Mouse (Mus musculus) kidney, adult 2 months (tissue): ENCODE measurements around the gene Gm128. TPM values are rescaled to one million over a fixed set of nuclear protein-coding genes. Genes with fewer than 3 reads are reported as not detected.

ENCODE experiments used
- DNase-seq: peaks from one replicate; pipeline ENCODE4 v3.0.0; 2021
- H3K27ac ChIP-seq: fragments of 200-500 bp; 2 replicates; pipeline ENCODE4 v1.5.1; 2012; ENCODE audit warnings: low read depth, low read length, control low read depth, inconsistent platforms; ENCODE audit not compliant: insufficient read depth
- H3K27me3 ChIP-seq: fragments of 200-500 bp; replicated peaks from 2 replicates; pipeline ENCODE4 v1.6.1; 2012; ENCODE audit warnings: mild to moderate bottlenecking, moderate library complexity, low read length, inconsistent platforms; ENCODE audit not compliant: control insufficient read depth, insufficient read depth
- H3K36me3 ChIP-seq: fragments of 200-500 bp; 2 replicates; pipeline ENCODE4 v1.6.1; 2012; ENCODE audit warnings: mild to moderate bottlenecking, moderate library complexity, low read length, inconsistent platforms; ENCODE audit not compliant: control insufficient read depth, insufficient read depth
- H3K4me1 ChIP-seq: fragments of 200-500 bp; 2 replicates; pipeline ENCODE4 v1.6.1; 2011; ENCODE audit warnings: low read length; ENCODE audit not compliant: control insufficient read depth, insufficient read depth
- H3K4me3 ChIP-seq: fragments of 200-500 bp; 2 replicates; pipeline ENCODE4 v1.5.1; 2011; ENCODE audit warnings: mild to moderate bottlenecking, low read depth, low read length, control low read depth; ENCODE audit not compliant: insufficient read depth
- CTCF ChIP-seq: fragments of 200-500 bp; conservative IDR thresholded peaks from 2 replicates; pipeline ENCODE4 v1.5.1; 2011; ENCODE audit warnings: low read depth, mild to moderate bottlenecking, control low read depth, low read length, moderate library complexity, mixed read lengths; ENCODE audit not compliant: insufficient read depth, insufficient read length
- POLR2A ChIP-seq: fragments of 200-500 bp; IDR thresholded peaks from one replicate; pipeline ENCODE4 v1.6.1; 2011; ENCODE audit warnings: low read depth, low read length, control low read depth
- WGBS: fragments of 180-500 bp; shearing (Covaris S2); methylation state at CpG from one replicate; pipeline ENCODE4 v1.1.7; 2018; 5-methylcytosine and 5-hydroxymethylcytosine counted together
- polyA plus RNA-seq: library from polyadenylated mRNA; depleted of rRNA; stranded (reverse); fragments of >200 nt; gene quantifications from 2 replicates; pipeline ENCODE4 v1.2.3, GENCODE M21; 2012

Gm128 gene
- polyA plus RNA-seq, 1 experiment, result 5.9 TPM

- no peaks in the 10 kb centered on the region for H3K27me3 ChIP-seq
- peak; percentile 85 for DNase-seq
- TF ChIP-seq CTCF (no peak), POLR2A (peak; percentile 51)
- WGBS, result 0% methylated on average over 13 of the region's 13 CpGs
- peak overlapping the region; percentile 89 for H3K4me3 ChIP-seq
- peaks cover 30% of the 10 kb centered on the region for H3K4me1 ChIP-seq
- no peaks in the 10 kb centered on the region; the same call in 1 of the 2 replicates for H3K36me3 ChIP-seq
- peak overlapping the region; percentile 96 for H3K27ac ChIP-seq
Measured at GRCm38 (mm10) chr3:95229781-95230494, 11.5 kb downstream of the Gm128 start.

GRCm38 (mm10) chr3:95228894-95229780 lies 12.3 kb downstream of the Gm128 start:
- Histone ChIP-seq H3K27ac (peak overlapping the region; percentile 87), H3K27me3 (no peaks in the 10 kb centered on the region), H3K36me3 (no peaks in the 10 kb centered on the region; the same call in 1 of the 2 replicates), H3K4me1 (peaks cover 34% of the 10 kb centered on the region), H3K4me3 (peak overlapping the region; percentile 89)
- WGBS, result under 1% methylated on average over 43 of the region's 43 CpGs
- peak; percentile 65 for DNase-seq
- no peak for TF ChIP-seq POLR2A
- TF ChIP-seq CTCF, result no peak

- H3K4me1 ChIP-seq, result peaks cover 30% of the 10 kb centered on the region
- no peaks in the 10 kb centered on the region for H3K27me3 ChIP-seq
- H3K36me3 ChIP-seq, result no peaks in the 10 kb centered on the region; the same call in 1 of the 2 replicates
- DNase-seq, result peak; percentile 92
- H3K27ac ChIP-seq, result peak within 1 kb of the TSS; percentile 96
- TF ChIP-seq CTCF (no peak), POLR2A (peak; percentile 68)
- under 1% methylated on average over 64 of the region's 64 CpGs for WGBS
- H3K4me3 ChIP-seq, result peak within 1 kb of the TSS; percentile 89
Measured at GRCm38 (mm10) chr3:95228148-95228893, 13.1 kb downstream of the Gm128 start, which contains the start of gene Cdc42se1. TSS of gene Cdc42se1 (plus strand) at chr3:95228732.

- no peaks in the 10 kb centered on the region; the same call in 1 of the 2 replicates for H3K36me3 ChIP-seq
- H3K27me3 ChIP-seq, result no peaks in the 10 kb centered on the region
- WGBS, result 14% methylated on average over 1 of the region's 1 CpGs
- no peak for DNase-seq
- H3K27ac ChIP-seq, result no peak overlapping the region
- H3K4me3 ChIP-seq, result no peak overlapping the region
- no peak for TF ChIP-seq POLR2A
- TF ChIP-seq CTCF, result no peak
- H3K4me1 ChIP-seq, result peaks cover 20% of the 10 kb centered on the region
Measured at GRCm38 (mm10) chr3:95227214-95227613, 14.2 kb downstream of the Gm128 start.

- TF ChIP-seq CTCF (no peak), POLR2A (no peak)
- H3K4me1 ChIP-seq, result peaks cover 5% of the 10 kb centered on the region; the same call in 1 of the 2 replicates
- H3K4me3 ChIP-seq, result no peak overlapping the region
- H3K27me3 ChIP-seq, result no peaks in the 10 kb centered on the region
- 22% methylated on average over 6 of the region's 6 CpGs for WGBS
- DNase-seq, result peak; percentile 81
- no peaks in the 10 kb centered on the region; the same call in 1 of the 2 replicates for H3K36me3 ChIP-seq
- H3K27ac ChIP-seq, result no peak overlapping the region; the same call in 1 of the 2 replicates
Measured at GRCm38 (mm10) chr3:95224295-95224694, 17.1 kb downstream of the Gm128 start.

- peaks cover 5% of the 10 kb centered on the region; the same call in 1 of the 2 replicates for H3K4me1 ChIP-seq
- DNase-seq, result no peak
- H3K36me3 ChIP-seq, result no peaks in the 10 kb centered on the region; the same call in 1 of the 2 replicates
- H3K27ac ChIP-seq, result no peak overlapping the region
- no peak for TF ChIP-seq POLR2A
- no peak for TF ChIP-seq CTCF
- H3K27me3 ChIP-seq, result no peaks in the 10 kb centered on the region
- WGBS, result 85% methylated on average over 2 of the region's 2 CpGs
- H3K4me3 ChIP-seq, result no peak overlapping the region
Measured at GRCm38 (mm10) chr3:95223041-95223440, 18.4 kb downstream of the Gm128 start.
